Mouse (Mus musculus) layer of hippocampus, adult 11-12 months (tissue): ENCODE data around the gene Fam89a.
A peak's percentile ranks its signal among the peaks of the same experiment; 100 is the strongest.

Experiments used
- DNase-seq: peaks from one replicate; pipeline ENCODE4 v3.0.0; 2022; ENCODE audit warnings: low spot score

Fam89a gene

DNA sequence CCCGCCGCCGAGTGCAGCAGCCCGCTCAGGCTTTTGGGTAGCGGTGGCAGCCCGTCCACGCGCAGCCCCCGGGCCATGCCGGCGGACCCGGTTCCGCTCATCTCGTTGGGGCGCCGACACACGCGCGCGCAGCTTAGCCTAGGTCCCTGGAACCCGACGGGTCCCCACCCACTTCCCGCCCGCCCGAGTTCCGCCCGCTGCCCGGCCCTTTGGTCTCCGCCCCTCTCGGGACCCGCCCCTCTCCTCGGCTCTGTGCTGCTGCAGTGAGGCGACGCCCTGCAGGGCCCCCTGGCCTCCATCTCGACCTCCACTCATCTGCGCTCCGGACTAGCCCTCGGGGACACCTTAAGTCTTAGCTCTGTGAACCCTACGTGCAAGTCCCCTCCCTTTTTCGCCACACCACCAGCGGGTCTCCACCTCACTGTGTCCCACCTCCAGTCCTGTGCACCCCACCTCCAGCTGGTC is at the start of gene Fam89a:
Gene Fam89a (minus strand): TSS at position 124 of the 465 bp plus-strand sequence.
- no peak for DNase-seq

DNA sequence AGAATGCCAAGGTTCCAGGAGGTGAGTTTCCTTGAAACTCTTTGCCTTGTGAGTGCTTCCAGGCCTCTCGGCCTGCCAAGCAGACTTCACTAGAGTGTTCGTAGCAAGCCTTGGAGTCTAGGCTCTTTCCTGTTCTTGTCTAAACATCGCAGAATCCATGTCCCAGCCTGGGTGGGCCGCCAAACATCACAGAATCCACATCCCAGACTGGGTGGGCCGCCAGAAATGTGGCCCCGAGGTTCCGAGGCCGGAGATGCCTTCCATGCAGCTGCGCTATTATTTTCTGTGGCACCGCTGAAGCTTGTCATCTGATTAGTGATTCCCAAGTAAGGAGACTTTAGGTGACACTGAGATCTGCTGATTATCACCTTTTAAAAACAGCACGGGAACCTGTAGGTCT is 48.9 kb upstream of the Fam89a start:
- no peak for DNase-seq

DNA sequence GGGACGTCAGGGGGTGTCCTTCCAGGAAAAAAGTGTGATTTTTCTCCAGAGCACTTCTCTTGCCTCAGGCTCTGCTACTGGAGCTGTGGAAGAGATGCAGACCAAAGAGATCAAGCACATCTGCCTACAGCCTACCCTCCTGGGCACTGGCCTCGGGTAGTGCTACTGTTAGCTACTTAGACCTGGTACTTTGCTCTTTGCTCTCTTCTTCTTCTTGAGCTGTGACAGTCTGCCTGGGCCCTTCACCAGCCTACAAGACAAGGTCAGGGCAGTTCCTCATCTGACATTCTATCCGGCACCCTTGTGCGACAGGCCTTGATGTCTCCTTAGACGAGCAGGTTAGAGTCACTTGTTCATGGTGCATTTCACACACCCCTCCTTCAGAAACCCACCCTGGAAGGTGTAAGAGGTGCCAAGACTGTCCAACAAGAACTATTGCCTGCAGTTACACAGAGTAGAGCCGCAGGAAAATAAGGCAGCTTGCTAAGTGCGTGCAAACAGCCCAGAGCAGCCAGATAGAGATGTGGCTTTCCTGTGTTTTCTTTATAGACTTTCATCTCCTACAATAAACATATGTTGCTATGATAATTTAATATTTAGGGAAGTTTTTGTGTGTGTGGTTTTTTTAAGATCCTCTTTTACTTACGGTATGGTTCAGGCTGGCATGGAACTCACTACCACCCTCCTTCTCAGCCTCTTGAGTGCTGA is 44.3 kb upstream of the Fam89a start:
- no peak for DNase-seq

DNA sequence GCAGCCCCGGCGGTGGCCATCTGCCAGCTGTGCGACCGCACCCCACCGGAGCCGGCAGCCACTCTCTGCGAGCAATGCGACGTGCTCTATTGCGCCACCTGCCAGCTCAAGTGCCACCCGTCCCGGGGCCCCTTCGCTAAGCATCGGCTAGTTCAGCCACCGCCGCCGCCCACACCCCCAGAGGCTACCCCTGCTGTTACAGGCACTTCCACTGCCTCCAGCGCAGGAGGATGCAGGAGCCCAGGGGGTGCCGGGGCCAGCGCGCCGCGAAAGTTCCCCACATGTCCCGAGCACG is 42.8 kb upstream of the Fam89a start:
- peak; percentile 65 for DNase-seq

DNA sequence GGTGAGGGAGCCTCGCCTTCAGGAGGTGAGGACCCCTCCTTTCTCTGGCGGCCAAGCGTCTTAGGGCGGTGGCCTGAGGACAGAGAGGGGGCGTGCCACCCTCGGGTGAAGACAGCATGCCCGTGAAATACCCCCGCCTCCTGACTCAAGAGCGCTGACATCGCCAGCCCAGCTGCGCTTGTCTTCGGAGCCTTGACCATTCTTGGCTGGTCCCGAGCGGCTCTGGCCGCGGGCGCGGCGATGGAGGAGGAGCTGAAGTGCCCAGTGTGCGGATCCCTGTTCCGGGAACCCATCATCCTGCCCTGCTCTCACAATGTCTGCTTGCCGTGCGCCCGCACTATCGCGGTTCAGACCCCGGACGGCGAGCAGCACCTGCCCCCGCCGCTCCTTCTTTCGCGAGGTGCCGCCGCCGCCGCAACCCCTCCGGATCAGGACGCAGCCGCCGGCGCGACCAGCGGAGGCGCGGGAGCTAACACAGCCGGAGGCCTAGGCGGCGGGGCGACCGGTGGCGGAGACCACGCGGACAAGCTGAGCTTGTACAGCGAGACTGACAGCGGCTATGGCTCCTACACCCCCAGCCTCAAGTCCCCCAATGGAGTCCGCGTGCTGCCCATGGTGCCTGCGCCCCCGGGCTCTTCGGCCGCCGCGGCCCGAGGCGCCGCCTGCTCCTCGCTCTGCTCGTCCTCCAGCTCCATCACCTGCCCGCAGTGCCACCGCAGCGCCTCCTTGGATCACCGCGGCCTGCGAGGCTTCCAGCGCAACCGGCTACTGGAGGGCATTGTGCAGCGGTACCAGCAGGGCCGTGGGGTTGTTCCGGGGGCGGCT is 42.2 kb upstream of the Fam89a start:
- DNase-seq = no peak

DNA sequence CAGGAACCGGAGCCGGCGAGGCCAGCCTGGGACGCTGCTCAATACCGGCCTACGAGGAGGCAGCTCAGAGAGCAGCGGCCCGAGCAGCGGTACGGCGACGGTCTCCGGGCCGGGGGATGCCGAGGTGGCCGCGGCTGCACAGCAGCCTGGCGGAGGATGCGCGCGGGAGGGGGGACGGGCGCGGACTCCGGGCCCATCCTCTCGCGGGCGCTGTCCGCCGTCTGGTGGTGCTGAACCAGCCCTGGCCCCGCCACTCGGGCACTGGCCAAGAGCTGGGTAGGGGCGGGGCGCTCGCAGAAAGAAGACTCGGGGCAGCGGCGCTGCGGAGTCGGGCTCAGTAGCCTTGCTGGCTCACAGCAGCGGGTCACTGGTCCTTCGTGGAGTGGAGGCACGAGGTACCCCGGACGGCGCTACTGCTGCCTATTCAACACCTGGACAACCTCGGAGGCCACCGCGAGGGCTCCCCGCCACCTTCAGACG is 41.6 kb upstream of the Fam89a start:
- peak; percentile 73 for DNase-seq

DNA sequence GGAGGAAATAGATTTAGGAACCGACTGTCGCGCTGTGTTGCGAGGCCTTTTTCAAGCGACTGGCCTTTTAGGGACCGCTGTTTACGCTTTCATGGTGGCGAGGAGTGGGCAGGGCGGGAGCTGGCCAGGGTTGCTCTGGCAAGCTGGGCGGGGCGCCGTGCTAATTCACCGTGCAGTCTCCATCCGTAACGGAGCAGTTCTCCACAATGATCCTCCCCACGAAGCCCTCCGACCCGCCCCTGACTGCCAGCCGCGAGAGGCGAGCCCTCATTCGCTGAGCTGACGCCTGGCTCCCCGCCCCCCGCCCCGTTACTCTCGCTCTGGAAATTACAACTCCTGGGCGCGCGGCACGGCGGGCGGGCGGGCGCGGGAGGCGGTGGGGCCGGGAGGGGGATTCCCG is 41.1 kb upstream of the Fam89a start, which contains the start of gene Trim67:
Gene Trim67 (plus strand): TSS at position 385 of the 400 bp plus-strand sequence.
- DNase-seq = no peak

DNA sequence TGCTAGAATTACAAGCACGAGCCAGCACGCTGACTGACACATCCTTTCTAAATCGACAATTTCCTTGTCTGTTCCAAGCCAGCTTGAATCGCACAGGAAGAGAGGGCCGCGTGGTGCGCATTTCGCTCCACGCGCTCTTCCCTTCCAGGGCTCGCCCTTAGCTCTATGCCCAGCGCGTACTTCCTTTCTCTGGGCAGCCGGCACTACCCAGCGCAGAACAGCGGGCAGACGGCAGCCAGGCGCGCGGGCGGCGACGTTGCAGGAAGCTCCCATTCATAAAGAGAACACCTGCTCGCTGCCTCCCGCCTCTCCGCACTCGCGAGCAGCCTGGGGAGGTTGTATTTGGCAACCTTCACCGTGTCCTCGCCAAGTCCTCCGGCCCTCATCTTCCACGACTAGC is 40.6 kb upstream of the Fam89a start:
- DNase-seq = no peak

DNA sequence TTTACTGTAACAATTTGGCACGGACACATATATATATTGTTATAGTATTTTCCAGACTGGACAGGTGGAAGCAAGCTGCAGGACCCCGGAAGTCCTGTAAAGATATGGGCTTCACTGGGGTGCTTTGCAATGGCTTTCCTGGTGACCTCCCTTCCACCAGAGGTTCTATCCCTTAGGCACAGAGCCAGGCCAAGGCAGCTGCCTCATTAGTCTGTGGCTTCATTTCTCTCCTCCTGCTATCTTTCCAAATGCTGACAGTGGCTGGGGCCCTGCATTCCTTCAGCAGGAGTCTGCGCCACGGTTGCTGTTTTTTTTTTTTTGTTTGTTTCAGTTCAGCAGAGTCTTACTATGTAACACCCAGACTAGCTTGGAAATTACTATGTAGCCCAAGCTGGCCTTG is 40.1 kb upstream of the Fam89a start:
- no peak for DNase-seq

DNA sequence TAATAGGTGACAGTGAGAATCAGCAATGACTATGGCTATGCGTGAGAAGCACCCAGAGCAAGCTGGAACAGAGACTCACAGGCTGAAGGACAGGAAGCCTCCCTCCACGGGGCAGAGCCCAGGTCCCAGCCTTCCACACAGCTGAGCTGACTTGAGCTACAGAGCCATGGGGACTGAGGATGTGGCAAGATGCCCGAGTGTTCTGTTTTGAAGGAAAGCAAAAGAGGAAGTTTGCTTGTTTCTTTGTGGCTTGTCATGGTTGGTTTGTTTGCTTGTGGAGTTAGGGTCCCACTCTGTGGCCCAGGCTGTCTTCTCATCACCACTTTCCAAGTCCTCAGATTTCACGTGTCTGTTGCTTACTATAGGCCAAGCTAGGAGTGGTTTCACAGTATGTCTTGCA is 39.0 kb upstream of the Fam89a start:
- no peak for DNase-seq

DNA sequence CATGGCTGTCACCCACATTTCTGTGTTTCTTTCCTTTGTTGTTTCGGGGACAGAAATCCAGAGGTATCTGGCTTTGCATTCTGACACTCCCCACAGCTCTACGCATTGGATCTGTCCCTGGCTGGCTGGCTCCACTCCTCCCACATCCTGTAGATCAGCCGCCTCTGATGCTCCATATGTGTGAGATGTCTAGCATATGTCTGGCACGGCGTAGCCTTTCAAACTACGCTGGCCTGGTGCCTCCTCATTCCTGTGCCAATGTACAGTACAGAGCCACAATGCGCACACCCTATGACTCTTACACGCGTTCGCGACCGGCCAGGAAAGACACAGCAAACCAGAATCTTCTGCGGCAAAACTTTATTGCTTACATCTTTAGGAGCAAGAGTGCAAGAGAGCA is 33.0 kb upstream of the Fam89a start:
- no peak for DNase-seq

DNA sequence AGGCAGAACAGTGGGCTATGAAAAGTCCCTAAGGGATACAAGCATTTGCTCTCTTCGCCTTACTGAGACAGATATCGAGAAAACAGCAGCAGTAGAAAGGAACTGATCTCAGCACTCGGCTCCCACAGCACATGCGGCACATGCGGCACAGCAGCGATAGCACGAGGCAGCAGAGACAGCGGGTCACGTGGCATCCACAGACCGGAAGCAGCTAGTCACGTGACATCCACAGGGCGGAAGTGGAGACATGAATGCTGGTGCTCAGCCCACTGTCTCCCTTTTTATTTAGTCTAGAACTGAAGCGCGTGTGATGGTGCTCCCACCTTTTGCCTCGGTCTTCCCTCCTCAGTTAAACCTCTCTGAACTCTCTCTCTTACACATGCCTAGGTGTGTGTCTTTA is 31.6 kb upstream of the Fam89a start:
- DNase-seq = no peak

DNA sequence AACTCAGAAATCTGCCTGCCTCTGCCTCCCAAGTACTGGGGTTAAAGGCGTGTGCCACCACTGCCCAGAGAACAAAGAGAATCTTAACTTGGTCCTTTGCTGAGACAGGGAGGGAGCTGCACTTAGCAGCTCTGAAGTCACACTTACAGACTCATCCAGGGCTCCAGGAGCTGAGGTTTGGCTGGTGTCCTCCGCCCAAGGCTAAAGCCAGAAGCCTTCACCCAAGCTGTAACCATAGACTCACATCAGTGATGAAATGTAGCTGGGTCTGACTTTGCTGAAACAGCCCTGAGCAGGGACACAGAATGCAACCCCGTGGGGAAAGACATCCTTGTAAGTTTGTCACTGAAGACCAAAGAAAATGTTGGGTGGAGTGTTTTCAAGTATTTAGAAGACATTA is 30.8 kb upstream of the Fam89a start:
- DNase-seq = no peak

DNA sequence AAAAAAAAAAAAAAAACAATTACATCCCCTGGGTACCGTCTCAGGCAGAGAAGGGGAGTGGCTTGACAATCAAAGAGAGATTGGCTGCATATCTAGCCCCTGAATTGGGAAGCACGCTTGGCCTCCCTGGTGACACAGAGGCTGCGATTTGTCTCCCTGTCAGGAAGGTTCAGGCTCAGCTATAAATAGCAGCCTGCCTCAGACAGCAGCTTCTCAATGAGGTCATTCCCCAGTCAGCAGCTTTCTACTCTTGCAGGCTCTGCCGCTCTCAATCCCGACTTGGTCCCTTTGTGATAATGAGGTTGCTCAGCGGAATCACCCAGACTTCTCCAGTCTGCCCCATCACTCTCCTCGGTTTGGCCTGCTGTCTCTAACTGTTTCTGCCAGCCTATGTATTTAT is 28.6 kb upstream of the Fam89a start:
- peak; percentile 37 for DNase-seq

DNA sequence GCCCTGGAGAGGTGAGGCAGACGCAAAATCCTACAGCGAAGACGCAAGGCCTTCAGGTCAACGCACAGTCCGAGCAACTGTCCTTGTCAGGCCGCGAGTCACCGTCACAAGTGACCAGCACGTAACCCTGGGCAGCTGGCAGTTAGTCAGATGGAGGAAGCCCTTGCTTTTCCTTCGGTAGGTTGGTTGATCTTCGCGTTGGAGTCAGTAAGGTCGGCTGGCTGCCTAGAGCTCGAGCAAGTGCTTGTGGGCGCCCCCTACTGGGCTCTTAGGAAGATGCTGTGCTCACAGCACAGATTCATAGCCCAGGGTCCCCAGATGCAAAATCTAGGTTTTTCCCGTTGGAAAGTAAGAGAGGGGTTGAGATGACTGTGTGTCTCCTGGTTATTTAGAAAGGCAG is 24.1 kb upstream of the Fam89a start:
- peak; percentile 83 for DNase-seq

DNA sequence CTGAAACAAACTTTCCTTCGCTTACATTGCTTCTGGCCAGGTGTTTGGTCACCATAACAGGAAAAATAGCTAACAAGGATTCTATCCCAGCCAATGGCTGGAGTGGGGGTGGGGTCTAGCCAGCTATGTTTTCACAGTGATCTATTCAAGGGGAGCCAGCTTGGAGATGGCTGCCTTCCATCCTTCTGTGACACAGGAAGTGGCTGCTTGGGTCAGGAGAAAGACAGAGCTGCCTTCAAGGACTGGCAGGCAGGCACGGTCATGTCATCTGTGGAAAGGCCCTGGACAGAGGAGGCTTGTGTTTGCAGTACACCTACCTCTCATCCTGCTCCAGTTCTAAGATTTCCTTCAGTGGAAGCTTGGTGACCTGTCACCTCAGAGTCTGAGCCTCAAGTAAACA is 20.8 kb upstream of the Fam89a start:
- no peak for DNase-seq

DNA sequence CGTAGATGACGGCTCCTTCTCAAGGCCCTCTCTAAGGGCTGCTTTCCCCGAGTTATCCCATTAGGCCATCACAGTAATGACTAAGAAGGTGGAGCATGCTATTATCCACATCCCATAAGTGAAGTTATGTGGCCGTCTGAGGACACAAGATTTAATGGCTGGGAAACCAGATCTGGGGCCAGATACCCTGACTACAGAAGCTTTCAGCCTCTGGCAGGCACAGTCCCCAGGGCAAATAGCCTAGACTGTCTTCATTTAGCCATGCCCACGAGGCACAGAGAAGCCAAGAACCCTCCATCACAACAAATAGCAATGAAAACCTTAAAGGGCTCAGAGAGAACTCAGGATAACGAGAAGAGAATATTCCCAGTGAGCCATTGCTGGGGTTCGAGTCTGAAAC is 11.4 kb upstream of the Fam89a start:
- no peak for DNase-seq

DNA sequence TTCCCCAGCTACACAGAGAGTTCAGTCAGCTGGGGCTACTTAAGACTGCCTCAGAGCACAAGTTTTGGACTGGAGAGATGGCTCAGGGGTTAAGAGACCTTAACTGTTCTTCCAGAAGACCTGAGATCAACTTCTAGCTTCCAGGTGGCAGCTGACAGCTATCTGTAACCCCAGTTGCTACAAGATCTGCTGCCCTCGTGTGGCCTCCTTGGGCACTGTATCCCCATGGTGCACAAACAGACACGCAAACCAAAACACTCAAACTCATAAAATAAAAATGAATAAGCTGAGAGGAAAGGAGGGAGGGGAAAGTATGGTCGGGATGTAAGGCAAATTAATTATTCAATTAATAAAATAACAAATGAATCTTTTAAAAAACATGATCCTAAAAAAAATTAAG is 6.9 kb upstream of the Fam89a start:
- no peak for DNase-seq

DNA sequence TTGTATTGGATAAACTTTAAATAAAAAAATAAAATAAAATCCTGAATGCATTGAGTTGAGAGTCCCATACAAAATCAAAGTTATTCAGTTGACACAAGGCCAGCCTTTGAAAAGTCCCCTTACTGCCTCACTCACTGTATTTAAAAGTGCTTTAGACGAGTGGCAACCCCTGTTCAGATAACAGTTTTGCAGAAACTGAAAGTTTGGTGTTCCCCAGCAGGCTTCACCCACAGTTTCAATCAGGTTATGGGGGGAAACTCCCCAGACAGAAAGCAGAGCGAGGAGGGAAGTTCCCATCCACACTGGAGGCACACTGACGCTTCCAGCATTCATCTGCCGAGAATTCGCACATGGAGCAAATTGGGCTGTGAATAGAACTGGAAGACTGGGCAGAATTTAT is 5.0 kb upstream of the Fam89a start:
- no peak for DNase-seq

DNA sequence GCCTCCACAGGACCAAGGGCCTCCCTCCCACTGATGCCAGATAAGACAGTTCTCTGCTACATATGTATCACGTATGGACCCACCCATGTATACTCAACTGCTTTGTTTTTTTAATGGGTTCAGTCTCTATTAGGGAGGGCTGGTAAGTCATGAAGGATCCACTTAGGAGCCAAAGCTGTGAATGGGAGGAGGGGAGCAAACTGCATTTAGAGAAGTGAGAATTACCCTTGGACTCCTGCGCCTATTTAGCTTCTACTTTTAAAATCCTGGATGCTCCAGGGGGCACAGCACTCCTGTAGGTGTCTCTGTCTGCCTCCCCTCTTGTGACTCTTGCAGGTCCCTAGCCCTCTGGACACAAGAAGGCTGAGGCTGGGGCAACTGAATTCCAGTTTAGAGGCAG is 4.5 kb upstream of the Fam89a start:
- no peak for DNase-seq

DNA sequence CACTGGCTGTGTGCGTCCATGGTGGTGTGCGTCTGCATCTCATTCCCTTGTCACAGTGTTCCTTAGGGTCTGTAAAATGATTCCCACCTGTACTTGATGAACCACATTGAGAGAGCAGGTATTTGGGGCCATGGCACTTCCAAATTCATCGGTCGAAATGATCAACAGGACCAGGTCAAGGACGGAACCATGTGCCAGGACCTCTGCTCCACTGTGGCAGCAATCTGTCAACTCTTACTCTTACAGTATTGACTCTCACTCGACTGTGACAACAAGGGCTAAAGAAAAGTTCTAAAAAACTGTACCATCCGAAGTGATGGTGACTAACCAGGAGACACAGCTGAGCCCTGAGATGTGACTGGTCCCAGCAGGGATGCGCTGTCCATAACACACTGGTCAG is 3.8 kb upstream of the Fam89a start:
- DNase-seq = no peak

DNA sequence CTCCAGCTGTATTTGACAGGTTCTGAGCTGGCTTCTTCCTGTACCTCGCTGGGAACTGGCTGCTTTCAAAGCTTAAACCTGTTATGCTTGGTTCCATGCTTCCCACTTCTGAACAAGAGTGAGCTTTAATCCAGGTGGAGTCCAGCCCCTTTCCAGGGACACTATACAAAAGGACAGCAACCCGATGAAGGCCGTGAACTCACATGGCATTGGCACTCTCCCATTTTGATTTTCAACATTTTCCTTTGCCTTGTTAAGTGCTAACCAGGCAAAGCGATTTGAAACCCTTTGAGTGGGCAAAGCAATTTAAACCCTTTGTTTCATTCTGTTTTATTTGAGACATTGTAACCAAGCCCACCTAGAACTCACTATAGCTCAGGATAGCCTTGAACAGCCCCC is 3.2 kb upstream of the Fam89a start:
- DNase-seq = no peak

DNA sequence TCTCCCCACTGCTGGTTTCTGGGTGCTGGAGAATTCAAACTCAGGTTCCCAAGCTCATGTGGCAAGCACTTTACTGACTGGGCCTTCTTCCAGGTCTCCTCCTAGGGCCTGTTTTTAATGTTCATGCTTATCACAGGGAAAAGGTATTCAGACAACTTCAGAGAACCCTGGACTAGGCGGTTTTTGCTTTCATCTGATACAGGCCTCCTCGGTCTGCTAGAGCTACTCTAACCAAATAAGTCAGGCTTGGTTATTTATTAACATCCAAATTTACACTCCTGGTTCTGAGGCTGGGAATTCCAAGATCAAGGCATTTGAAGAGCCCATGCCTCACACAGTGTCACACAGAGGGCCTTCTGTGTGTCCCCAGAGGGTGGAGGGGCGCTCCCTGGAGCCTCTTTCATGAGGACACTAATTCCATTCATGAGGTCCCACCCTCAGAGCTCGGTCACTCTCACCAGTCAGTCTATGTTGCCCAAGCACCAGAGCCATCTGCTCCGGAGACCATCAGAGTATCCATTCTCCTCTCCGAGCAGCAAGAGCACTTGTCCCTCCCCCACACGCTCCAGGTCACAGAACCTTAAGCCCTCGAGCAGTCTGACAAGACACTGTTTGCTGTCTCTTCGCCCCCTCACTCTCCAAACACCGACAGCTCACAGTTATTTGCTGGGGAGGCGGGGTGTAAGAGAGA is 2.6 kb upstream of the Fam89a start:
- DNase-seq = peak; percentile 27
